In the genomic region with DNA sequence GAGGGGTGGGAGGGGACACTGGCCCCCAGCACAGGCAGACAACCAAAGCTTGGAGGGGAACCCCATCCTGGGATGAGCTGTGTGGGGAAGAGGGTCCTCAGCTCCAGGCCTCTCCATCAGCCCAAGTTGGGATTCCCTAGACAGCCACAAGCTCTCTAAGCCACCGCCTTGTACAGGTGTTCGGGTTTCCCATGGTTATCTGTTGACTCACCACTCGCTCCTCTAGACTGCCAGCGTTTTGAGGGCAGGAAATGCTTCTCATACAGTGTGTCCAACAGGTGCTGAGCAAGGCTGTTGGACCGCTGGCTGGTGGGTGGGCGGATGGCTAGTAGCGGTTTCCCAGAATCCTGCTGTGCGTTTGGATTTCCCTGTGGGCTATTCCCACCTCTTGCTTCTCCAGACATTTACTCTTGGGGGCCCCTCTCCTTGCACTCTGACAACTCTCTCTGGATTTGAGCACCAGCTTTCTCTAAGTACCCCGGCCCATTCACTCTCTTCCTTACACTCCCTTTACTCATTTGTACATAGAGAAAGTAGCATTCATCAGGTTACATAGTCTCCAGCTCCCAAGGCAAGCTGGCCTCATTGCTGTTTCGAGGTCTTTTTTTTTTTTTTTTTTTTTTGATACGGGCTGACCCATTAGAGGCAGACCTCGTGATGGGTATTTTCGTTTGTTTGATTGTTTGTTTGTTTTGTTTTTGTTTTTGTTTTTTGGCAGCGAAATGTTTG, we compare ENCODE assay signal across 8 mouse cellular contexts. TPM values are rescaled to one million over a fixed set of nuclear protein-coding genes. Genes with fewer than 3 reads are reported as not detected.
DNase-seq lines count a peak whose midpoint lies in the region; ATAC-seq and TF ChIP-seq lines count a peak whose summit lies in the region.

No protein-coding gene starts in this region.

- TF ChIP-seq CTCF in heart, adult 2 months (IDR thresholded peaks at IDR 0.05), result no peak

- no peak for TF ChIP-seq EP300 in heart, adult 2 months (IDR thresholded peaks at IDR 0.05; ENCODE audit: insufficient read depth, low read depth, low read length)

- TF ChIP-seq POLR2A in heart, adult 2 months (IDR thresholded peaks at IDR 0.05; ENCODE audit: insufficient read depth, low read depth, low read length), result no peak

- H3K27me3 ChIP-seq in heart, adult 2 months (ENCODE audit: control insufficient read depth, insufficient read depth, low read length), result peaks cover 2% of the 10 kb centered on the region; the same call in 1 of the 2 replicates
- H3K27me3 ChIP-seq in hindbrain, embryonic 11.5 days (ENCODE audit: control insufficient read depth, insufficient read depth, low read length), result peaks cover 52% of the 10 kb centered on the region
- H3K27me3 ChIP-seq in midbrain, embryonic 14.5 days (ENCODE audit: control insufficient read depth, insufficient read depth, low read length), result peaks cover 39% of the 10 kb centered on the region

- H3K79me2 ChIP-seq in heart, adult 2 months (replicated peaks; ENCODE audit: control insufficient read depth, insufficient read depth, low read length), result no peaks in the 10 kb centered on the region

- peak overlapping the region; percentile 55; the same call in 1 of the 2 replicates for H3K27ac ChIP-seq in heart, adult 2 months
- no peak overlapping the region for H3K27ac ChIP-seq in hindbrain, embryonic 11.5 days (ENCODE audit: low read depth, low read length)
- 0 out of 2 replicates have a peak overlapping the region, but pooled peaks have one; percentile 14 for H3K27ac ChIP-seq in midbrain, embryonic 14.5 days (replicated peaks; ENCODE audit: low read depth, low read length)

- ATAC-seq in hindbrain, embryonic 11.5 days (ENCODE audit: low FRiP score), result no peak
- no peak for ATAC-seq in midbrain, embryonic 14.5 days (ENCODE audit: low FRiP score, low TSS enrichment)
- no peak for ATAC-seq in megakaryocyte progenitor cell, adult 5-6 weeks (replicated peaks; ENCODE audit: poor library complexity)

- peak overlapping the region; percentile 39; the same call in 1 of the 2 replicates for H3K4me3 ChIP-seq in heart, adult 2 months
- H3K4me3 ChIP-seq in hindbrain, embryonic 11.5 days (ENCODE audit: low read depth, low read length), result no peak overlapping the region; the same call in 1 of the 2 replicates
- peak overlapping the region; percentile 24 for H3K4me3 ChIP-seq in midbrain, embryonic 14.5 days (replicated peaks; ENCODE audit: low read depth, low read length)

- H3K9ac ChIP-seq in heart, adult 2 months (ENCODE audit: low read depth, low read length), result peak overlapping the region; percentile 52
- H3K9ac ChIP-seq in hindbrain, embryonic 11.5 days (ENCODE audit: low read depth, low read length), result no peak overlapping the region
- H3K9ac ChIP-seq in midbrain, embryonic 14.5 days (replicated peaks; ENCODE audit: low read length), result no peak overlapping the region

- DNase-seq in heart, adult 2 months, result peak; percentile 30 to 57
- DNase-seq in heart, adult 8-10 months (ENCODE audit: low spot score), result no peak
- DNase-seq in ZHBTc4 (ENCODE audit: low read depth, low spot score), result peak; percentile 36
- no peak for DNase-seq in hindbrain, embryonic 11.5 days (ENCODE audit: low spot score)
- no peak for DNase-seq in midbrain, embryonic 14.5 days
- DNase-seq in frontal cortex, postnatal 25 days (ENCODE audit: low spot score in 2 of 2), result no peak
- DNase-seq in c-Kit-positive CD71-positive TER-119-positive erythroid progenitor cells, embryonic 14.5 days (ENCODE audit: low spot score), result no peak

- no peaks in the 10 kb centered on the region for H3K9me3 ChIP-seq in hindbrain, embryonic 11.5 days (ENCODE audit: control insufficient read depth, low read length)
- no peaks in the 10 kb centered on the region for H3K9me3 ChIP-seq in midbrain, embryonic 14.5 days (ENCODE audit: control insufficient read depth, low read length)

- WGBS in heart, adult 2 months, result 15% methylated on average over 14 of the region's 14 CpGs
- WGBS in hindbrain, embryonic 11.5 days, result 10% methylated on average over 14 of the region's 14 CpGs
- 14% methylated on average over 14 of the region's 14 CpGs for WGBS in midbrain, embryonic 14.5 days

- intact Hi-C loops in heart, adult 2 months (cut with DNase I), result loop anchor here (1.0 to 5.0 kb wide), 3 partner anchors 27 to 68 kb away; no protein-coding TSS in a partner anchor

- H3K4me1 ChIP-seq in heart, adult 2 months (ENCODE audit: control insufficient read depth, insufficient read depth, low read length), result peaks cover 3% of the 10 kb centered on the region
- peaks cover 13% of the 10 kb centered on the region for H3K4me1 ChIP-seq in hindbrain, embryonic 11.5 days (replicated peaks; ENCODE audit: control insufficient read depth, insufficient read depth, low read length)
- H3K4me1 ChIP-seq in midbrain, embryonic 14.5 days (ENCODE audit: control insufficient read depth, insufficient read depth, low read length), result peaks cover 11% of the 10 kb centered on the region; the same call in 1 of the 2 replicates

- H3K4me2 ChIP-seq in hindbrain, embryonic 11.5 days (replicated peaks; ENCODE audit: low read depth, low read length), result peak overlapping the region; percentile 36
- H3K4me2 ChIP-seq in midbrain, embryonic 14.5 days (ENCODE audit: low read length), result peak overlapping the region; percentile 96

- H3K36me3 ChIP-seq in heart, adult 2 months (ENCODE audit: control insufficient read depth, insufficient read depth, low read length), result no peaks in the 10 kb centered on the region
- no peaks in the 10 kb centered on the region for H3K36me3 ChIP-seq in hindbrain, embryonic 11.5 days (ENCODE audit: control insufficient read depth, insufficient read depth, low read length)
- H3K36me3 ChIP-seq in midbrain, embryonic 14.5 days (ENCODE audit: control insufficient read depth, insufficient read depth, low read length), result no peaks in the 10 kb centered on the region

RNA-seq across cellular contexts. Expression of a gene that starts 3.0 kb away (rescaled TPM):
- total RNA-seq in heart, adult 2 months (2021), result 1 to 10 TPM; 3.6 to 3.8 TPM
- 2.6 and 6.1 TPM in 2 replicates for polyA plus RNA-seq in heart, adult 2 months (2012; rRNA removed)
- 1 to 10 TPM; 1.6 to 3.9 (median 2.3) TPM for total RNA-seq in heart, adult 8-10 months (2022)
- 1.9 and 2.8 TPM in 2 replicates for polyA plus RNA-seq in hindbrain, embryonic 11.5 days (2014; fragmentation: Nextera tagmentation; extraction: Ambion mirVana)
- polyA plus RNA-seq in midbrain, embryonic 14.5 days (2014; fragmentation: Nextera tagmentation; extraction: Ambion mirVana), result 4.5 and 5.6 TPM in 2 replicates
- total RNA-seq in megakaryocyte progenitor cell, adult 5-6 weeks (2015), result not detected in 2 replicates
- total RNA-seq in megakaryocyte progenitor cell, adult 5-6 weeks (2017), result not detected in 2 replicates

RNA-seq across cellular contexts. Expression of a gene that starts 46.9 kb away (rescaled TPM):
- total RNA-seq in heart, adult 2 months (2021), result 10 to 100 TPM; 62.6 to 79.1 TPM
- polyA plus RNA-seq in heart, adult 2 months (2012; rRNA removed), result 101 and 141 TPM in 2 replicates
- 10 to 100 TPM; 60.6 to 71.4 (median 66.2) TPM for total RNA-seq in heart, adult 8-10 months (2022)
- polyA plus RNA-seq in hindbrain, embryonic 11.5 days (2014; fragmentation: Nextera tagmentation; extraction: Ambion mirVana), result 25.5 and 27.0 TPM in 2 replicates
- 1.7 and 4.2 TPM in 2 replicates for polyA plus RNA-seq in midbrain, embryonic 14.5 days (2014; fragmentation: Nextera tagmentation; extraction: Ambion mirVana)
- 111 and 119 TPM in 2 replicates for total RNA-seq in megakaryocyte progenitor cell, adult 5-6 weeks (2015)
- total RNA-seq in megakaryocyte progenitor cell, adult 5-6 weeks (2017), result 94.2 and 94.7 TPM in 2 replicates

RNA-seq across cellular contexts. Expression of a gene that starts 50.8 kb away (rescaled TPM):
- total RNA-seq in heart, adult 2 months (2021), result 1 to 10 TPM; 2.1 to 2.3 TPM
- polyA plus RNA-seq in heart, adult 2 months (2012; rRNA removed), result 3.7 and 6.7 TPM in 2 replicates
- total RNA-seq in heart, adult 8-10 months (2022), result 1 to 10 TPM; 1.6 to 2.8 (median 2.2) TPM
- polyA plus RNA-seq in hindbrain, embryonic 11.5 days (2014; fragmentation: Nextera tagmentation; extraction: Ambion mirVana), result 14.5 and 19.6 TPM in 2 replicates
- polyA plus RNA-seq in midbrain, embryonic 14.5 days (2014; fragmentation: Nextera tagmentation; extraction: Ambion mirVana), result 0.90 and 2.4 TPM in 2 replicates
- total RNA-seq in megakaryocyte progenitor cell, adult 5-6 weeks (2015), result 25.7 and 33.4 TPM in 2 replicates
- total RNA-seq in megakaryocyte progenitor cell, adult 5-6 weeks (2017), result 14.2 and 15.0 TPM in 2 replicates

Comparison
In these comparisons a context has a peak if more than half of its experiments do, and no peak if none do; other contexts are left out.
1. DNase-seq: peak in heart, adult 2 months (2 of 2) and ZHBTc4 (single experiment); none in heart, adult 8-10 months (single experiment), hindbrain, embryonic 11.5 days (single experiment), midbrain, embryonic 14.5 days (single experiment), frontal cortex, postnatal 25 days (0 of 2) and c-Kit-positive CD71-positive TER-119-positive erythroid progenitor cells, embryonic 14.5 days (single experiment).
2. RNA of a gene that starts 50.8 kb away (total RNA-seq): 14.2 to 33.4 TPM in megakaryocyte progenitor cell, adult 5-6 weeks; 1.6 to 2.8 TPM in heart, adult 8-10 months and 2.1 to 2.3 TPM in heart, adult 2 months; every median in the first group is over 4 times any median in the second.